Mouse (Mus musculus): Measurements from ENCODE around the gene Mgmt. TPM values are rescaled to one million over a fixed set of nuclear protein-coding genes. Genes with fewer than 3 reads are reported as not detected.

Gene Mgmt
- polyA plus RNA-seq, 1 experiment: 7.9 TPM

DNA sequence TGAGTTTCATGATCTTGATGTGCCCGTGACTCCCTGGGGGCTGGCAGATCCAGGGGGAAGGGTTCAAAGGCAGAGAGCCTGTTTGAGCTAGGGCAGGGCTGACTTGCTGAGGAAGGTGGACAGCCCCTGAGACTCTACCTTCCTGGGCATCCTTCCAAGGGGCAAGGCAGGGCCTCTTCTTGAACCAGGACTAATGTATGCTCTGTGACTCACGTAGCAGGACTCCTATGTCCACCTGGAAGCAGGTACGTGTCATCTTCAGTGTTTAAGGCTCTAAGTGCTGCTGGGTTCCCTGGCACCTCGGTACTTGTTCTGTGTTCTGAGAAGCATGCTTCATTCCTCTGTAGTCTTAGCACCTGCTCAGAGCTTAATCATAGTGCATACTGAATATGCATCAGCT is 143.1 kb downstream of the Mgmt start:
- H3K4me1 ChIP-seq: no peaks in the 10 kb centered on the region

DNA sequence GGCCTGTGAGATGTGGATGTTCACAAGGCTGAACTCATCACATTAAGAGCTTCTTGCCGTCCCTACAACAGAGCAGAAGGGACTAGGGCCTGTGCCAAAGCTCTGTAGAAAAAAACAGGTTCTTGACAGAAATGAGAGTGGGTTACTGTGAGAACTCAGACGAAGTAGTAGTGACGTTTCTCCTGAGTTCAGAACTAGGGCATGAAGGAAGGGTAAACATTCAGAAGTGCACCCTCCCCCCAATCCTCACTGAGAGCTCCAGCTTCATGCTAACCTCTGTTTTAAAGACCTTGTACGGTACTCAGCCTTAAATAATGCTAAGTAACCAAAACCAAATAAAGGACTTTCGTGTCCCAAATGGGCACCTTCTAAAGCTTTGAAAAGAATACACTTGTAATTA is 143.5 kb downstream of the Mgmt start:
- no peak overlapping the region for H3K4me3 ChIP-seq (replicated peaks)
- H3K36me3 ChIP-seq (replicated peaks; ENCODE audit: low read length): no peaks in the 10 kb centered on the region
- no peak for TF ChIP-seq FLI1 (IDR thresholded peaks at IDR 0.05; ENCODE audit: low read length)
- TF ChIP-seq GATA1 (IDR thresholded peaks at IDR 0.05; ENCODE audit: borderline replicate concordance, low read length): no peak
- H3K4me1 ChIP-seq: no peaks in the 10 kb centered on the region
- H3K27me3 ChIP-seq (replicated peaks): no peaks in the 10 kb centered on the region
- H3K9me3 ChIP-seq: peaks cover 28% of the 10 kb centered on the region

More for the DNA sequence above, 143.1 kb downstream of the Mgmt start:
- Histone ChIP-seq H3K36me3 (replicated peaks; ENCODE audit: low read length) (no peaks in the 10 kb centered on the region), H3K9me3 (peaks cover 26% of the 10 kb centered on the region), H3K27me3 (replicated peaks) (no peaks in the 10 kb centered on the region), H3K4me3 (replicated peaks) (no peak overlapping the region)
- TF ChIP-seq GATA1 (IDR thresholded peaks at IDR 0.05; ENCODE audit: borderline replicate concordance, low read length) (no peak), FLI1 (IDR thresholded peaks at IDR 0.05; ENCODE audit: low read length) (no peak)

DNA sequence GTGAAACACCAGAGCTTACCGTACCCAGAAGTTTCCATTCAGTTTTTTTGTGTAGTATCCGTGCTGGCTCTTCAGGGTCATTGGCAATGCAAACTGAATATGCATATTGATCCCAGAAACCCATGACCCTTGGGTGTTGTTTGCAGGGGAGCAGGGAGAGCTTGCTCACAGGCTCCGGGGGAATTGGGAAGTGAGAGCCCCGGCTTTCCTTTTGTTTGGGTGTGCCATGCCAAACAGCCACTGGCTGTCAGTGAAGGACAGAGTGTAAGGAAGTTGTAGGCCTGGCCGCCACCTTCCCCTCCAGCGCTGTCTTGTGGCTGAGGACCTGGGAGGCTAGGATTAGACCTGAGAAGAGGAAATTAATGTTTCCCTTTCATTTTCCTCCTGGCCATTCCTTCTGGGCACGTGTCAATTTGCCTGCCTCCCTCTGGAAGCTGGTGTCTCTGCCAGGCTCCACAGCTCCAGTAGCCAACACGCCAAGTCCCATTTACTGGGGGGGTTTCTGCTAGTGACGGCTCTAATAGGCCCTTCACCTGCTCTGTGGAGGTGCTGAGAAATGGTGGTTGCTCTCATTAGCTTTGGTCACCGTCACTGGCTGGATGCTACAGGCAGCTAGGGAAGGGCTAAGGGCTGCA is 144.0 kb downstream of the Mgmt start:
- TF ChIP-seq GATA1 (IDR thresholded peaks at IDR 0.05; ENCODE audit: borderline replicate concordance, low read length) (no peak), FLI1 (IDR thresholded peaks at IDR 0.05; ENCODE audit: low read length) (no peak)
- Histone ChIP-seq H3K4me1 (no peaks in the 10 kb centered on the region), H3K27me3 (replicated peaks) (no peaks in the 10 kb centered on the region), H3K36me3 (replicated peaks; ENCODE audit: low read length) (no peaks in the 10 kb centered on the region), H3K9me3 (peaks cover 27% of the 10 kb centered on the region), H3K4me3 (replicated peaks) (no peak overlapping the region)

DNA sequence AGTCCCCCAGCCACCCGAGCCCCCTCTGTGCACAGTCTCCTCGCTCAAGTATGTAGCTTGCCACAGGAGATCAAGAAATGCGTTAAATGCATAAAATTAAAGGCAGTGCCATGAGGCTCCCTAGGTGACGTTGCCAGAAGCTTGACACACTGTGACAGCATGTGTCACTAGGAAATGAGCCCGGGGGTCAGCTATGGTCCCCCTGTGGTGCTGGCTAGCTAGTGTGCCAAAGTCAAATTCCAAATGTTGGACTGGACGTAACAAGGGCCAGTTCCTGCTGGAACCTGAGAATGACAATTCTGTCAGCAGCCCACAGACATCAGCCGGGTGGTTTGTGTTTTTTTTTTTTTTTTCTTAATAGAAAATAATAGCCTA is 144.5 kb downstream of the Mgmt start:
- no peaks in the 10 kb centered on the region for H3K4me1 ChIP-seq
- no peak for TF ChIP-seq GATA1 (IDR thresholded peaks at IDR 0.05; ENCODE audit: borderline replicate concordance, low read length)
- TF ChIP-seq FLI1 (IDR thresholded peaks at IDR 0.05; ENCODE audit: low read length): no peak
- H3K36me3 ChIP-seq (replicated peaks; ENCODE audit: low read length): no peaks in the 10 kb centered on the region
- no peaks in the 10 kb centered on the region for H3K27me3 ChIP-seq (replicated peaks)
- H3K9me3 ChIP-seq: peaks cover 29% of the 10 kb centered on the region
- no peak overlapping the region for H3K4me3 ChIP-seq (replicated peaks)

GRCm38 (mm10) chr7:137040646-137041045 is 146.2 kb downstream of the Mgmt start:
- TF ChIP-seq FLI1 (IDR thresholded peaks at IDR 0.05; ENCODE audit: low read length) (no peak), GATA1 (IDR thresholded peaks at IDR 0.05; ENCODE audit: borderline replicate concordance, low read length) (no peak)
- H3K9me3 ChIP-seq: peaks cover 33% of the 10 kb centered on the region
- no peaks in the 10 kb centered on the region for H3K36me3 ChIP-seq (replicated peaks; ENCODE audit: low read length)
- no peaks in the 10 kb centered on the region for H3K27me3 ChIP-seq (replicated peaks)
- no peaks in the 10 kb centered on the region for H3K4me1 ChIP-seq
- H3K4me3 ChIP-seq (replicated peaks): no peak overlapping the region

- Histone ChIP-seq H3K4me1 (no peaks in the 10 kb centered on the region), H3K27me3 (replicated peaks) (no peaks in the 10 kb centered on the region), H3K4me3 (replicated peaks) (no peak overlapping the region), H3K36me3 (replicated peaks; ENCODE audit: low read length) (peaks cover 4% of the 10 kb centered on the region), H3K9me3 (peaks cover 62% of the 10 kb centered on the region)
- TF ChIP-seq FLI1 (IDR thresholded peaks at IDR 0.05; ENCODE audit: low read length) (no peak), GATA1 (IDR thresholded peaks at IDR 0.05; ENCODE audit: borderline replicate concordance, low read length) (no peak)
Observed at GRCm38 (mm10) chr7:137046891-137047290, 152.5 kb downstream of the Mgmt start.

GRCm38 (mm10) chr7:137048086-137048922 is 153.9 kb downstream of the Mgmt start:
- peaks cover 4% of the 10 kb centered on the region for H3K36me3 ChIP-seq (replicated peaks; ENCODE audit: low read length)
- peaks cover 60% of the 10 kb centered on the region for H3K9me3 ChIP-seq
- TF ChIP-seq FLI1 (IDR thresholded peaks at IDR 0.05; ENCODE audit: low read length): no peak
- no peak for TF ChIP-seq GATA1 (IDR thresholded peaks at IDR 0.05; ENCODE audit: borderline replicate concordance, low read length)
- no peaks in the 10 kb centered on the region for H3K27me3 ChIP-seq (replicated peaks)
- no peak overlapping the region for H3K4me3 ChIP-seq (replicated peaks)
- H3K4me1 ChIP-seq: no peaks in the 10 kb centered on the region

- TF ChIP-seq GATA1 (IDR thresholded peaks at IDR 0.05; ENCODE audit: borderline replicate concordance, low read length) (no peak), FLI1 (IDR thresholded peaks at IDR 0.05; ENCODE audit: low read length) (no peak)
- Histone ChIP-seq H3K9me3 (peaks cover 24% of the 10 kb centered on the region), H3K4me1 (no peaks in the 10 kb centered on the region), H3K4me3 (replicated peaks) (no peak overlapping the region), H3K36me3 (replicated peaks; ENCODE audit: low read length) (peaks cover under 1% of the 10 kb centered on the region), H3K27me3 (replicated peaks) (no peaks in the 10 kb centered on the region)
Observed at GRCm38 (mm10) chr7:137054343-137054742, 159.9 kb downstream of the Mgmt start.

- H3K9me3 ChIP-seq: peaks cover 31% of the 10 kb centered on the region
- no peaks in the 10 kb centered on the region for H3K27me3 ChIP-seq (replicated peaks)
- H3K4me3 ChIP-seq (replicated peaks): no peak overlapping the region
- no peak for TF ChIP-seq FLI1 (IDR thresholded peaks at IDR 0.05; ENCODE audit: low read length)
- TF ChIP-seq GATA1 (IDR thresholded peaks at IDR 0.05; ENCODE audit: borderline replicate concordance, low read length): no peak
- no peaks in the 10 kb centered on the region for H3K4me1 ChIP-seq
- H3K36me3 ChIP-seq (replicated peaks; ENCODE audit: low read length): no peaks in the 10 kb centered on the region
Observed at GRCm38 (mm10) chr7:137056126-137056525, 161.7 kb downstream of the Mgmt start.

- H3K4me3 ChIP-seq (replicated peaks): no peak overlapping the region
- no peaks in the 10 kb centered on the region for H3K27me3 ChIP-seq (replicated peaks)
- TF ChIP-seq FLI1 (IDR thresholded peaks at IDR 0.05; ENCODE audit: low read length): no peak
- TF ChIP-seq GATA1 (IDR thresholded peaks at IDR 0.05; ENCODE audit: borderline replicate concordance, low read length): no peak
- no peaks in the 10 kb centered on the region for H3K36me3 ChIP-seq (replicated peaks; ENCODE audit: low read length)
- H3K9me3 ChIP-seq: peaks cover 49% of the 10 kb centered on the region
- no peaks in the 10 kb centered on the region for H3K4me1 ChIP-seq
Observed at GRCm38 (mm10) chr7:137060488-137060887, 166.1 kb downstream of the Mgmt start.
